11 mouse cellular contexts compared by ENCODE assay signal in the genomic region with DNA sequence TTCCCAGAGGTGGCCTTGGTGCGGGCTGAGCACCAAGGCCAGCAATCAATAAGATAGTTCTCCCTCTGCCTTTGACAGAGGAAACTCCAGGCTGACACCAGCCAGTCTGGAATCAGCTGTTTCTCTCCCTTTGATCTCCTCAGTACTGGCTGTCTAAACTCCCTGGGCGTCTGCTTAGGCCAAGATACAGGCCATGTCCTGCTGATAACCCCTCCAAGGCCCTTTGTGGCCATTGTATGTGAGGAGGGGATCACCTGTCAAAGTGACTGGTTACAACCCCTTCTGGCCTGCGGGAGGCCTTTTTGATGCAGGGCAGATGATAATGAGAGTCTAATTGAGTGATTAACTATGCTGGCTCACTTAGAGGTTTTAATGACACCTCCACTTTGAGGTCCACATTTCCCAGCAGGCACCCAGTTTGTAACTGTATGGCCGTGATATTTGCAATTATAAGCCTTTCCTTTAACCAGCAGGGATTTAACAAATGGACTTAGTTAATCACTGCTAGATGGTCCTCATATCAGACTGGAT.
A peak's percentile ranks its signal among the peaks of the same experiment; 100 is the strongest.
DNase-seq lines count a peak whose midpoint lies in the region; ATAC-seq lines count a peak whose summit lies in the region.
"Had no signal": no experiment of that assay in that cellular context is flagged by ENCODE, and none has a peak within 500 bp of the region (broad histone marks: within the 10 kb centered on the region; RNA-seq: fewer than 3 reads in every experiment).

No protein-coding gene starts in this region.

- DNase-seq in adrenal gland, adult (ENCODE audit: inconsistent age in 2 of 2, low spot score in 1 of 2) = peak; percentile 29 to 49
- no peak for DNase-seq in adrenal gland, adult 2 months
- peak; percentile 90 for DNase-seq in ZHBTc4 (ENCODE audit: low read depth, low spot score)
- DNase-seq in forebrain, embryonic 14.5 days (ENCODE audit: low spot score) = peak; percentile 72
- no peak for DNase-seq in urinary bladder, postnatal 14 days (ENCODE audit: low spot score)
- no peak for DNase-seq in kidney, adult 18-20 months
- no peak for DNase-seq in c-Kit-positive CD71-positive TER-119-positive erythroid progenitor cells, embryonic 14.5 days (ENCODE audit: low spot score)
- DNase-seq: gastrocnemius, postnatal 14 days; heart, postnatal 10 days; kidney, postnatal 14 days had no signal

- no peaks in the 10 kb centered on the region for H3K27me3 ChIP-seq in forebrain, embryonic 14.5 days (replicated peaks; ENCODE audit: control insufficient read depth, insufficient read depth, low read length)
- H3K27me3 ChIP-seq in midbrain, embryonic 15.5 days (replicated peaks) = peaks cover 3% of the 10 kb centered on the region; the same call in 1 of the 2 replicates

- ATAC-seq in forebrain, embryonic 14.5 days = peak; percentile 72; the same call in 1 of the 2 replicates
- peak; percentile 62 for ATAC-seq in midbrain, embryonic 15.5 days (replicated peaks)

- H3K4me3 ChIP-seq in forebrain, embryonic 14.5 days (ENCODE audit: low read depth, low read length) = no peak overlapping the region
- no peak overlapping the region for H3K4me3 ChIP-seq in midbrain, embryonic 15.5 days

- 5% methylated on average over 4 of the region's 4 CpGs for WGBS in forebrain, embryonic 14.5 days
- WGBS in midbrain, embryonic 15.5 days = 11% methylated on average over 4 of the region's 4 CpGs

- no peak overlapping the region for H3K4me2 ChIP-seq in forebrain, embryonic 14.5 days (ENCODE audit: low read length)
- no peak overlapping the region for H3K4me2 ChIP-seq in midbrain, embryonic 15.5 days

- no peak overlapping the region for H3K9ac ChIP-seq in forebrain, embryonic 14.5 days (ENCODE audit: low read length)
- H3K9ac ChIP-seq in midbrain, embryonic 15.5 days = no peak overlapping the region

- H3K9me3 ChIP-seq in forebrain, embryonic 14.5 days (replicated peaks; ENCODE audit: control insufficient read depth, low read length) = no peaks in the 10 kb centered on the region
- no peaks in the 10 kb centered on the region for H3K9me3 ChIP-seq in midbrain, embryonic 15.5 days

- H3K27ac ChIP-seq in forebrain, embryonic 14.5 days (ENCODE audit: low read depth, low read length) = peak overlapping the region; percentile 55; the same call in 1 of the 2 replicates
- H3K27ac ChIP-seq in midbrain, embryonic 15.5 days = 0 out of 2 replicates have a peak overlapping the region, but pooled peaks have one; percentile 2

- peaks cover 17% of the 10 kb centered on the region for H3K4me1 ChIP-seq in forebrain, embryonic 14.5 days (ENCODE audit: control insufficient read depth, insufficient read depth, low read length)
- peaks cover 12% of the 10 kb centered on the region for H3K4me1 ChIP-seq in midbrain, embryonic 15.5 days

- no peaks in the 10 kb centered on the region for H3K36me3 ChIP-seq in forebrain, embryonic 14.5 days (ENCODE audit: control insufficient read depth, insufficient read depth, low read length)
- H3K36me3 ChIP-seq in midbrain, embryonic 15.5 days (replicated peaks) = no peaks in the 10 kb centered on the region

Comparison
In these comparisons a context has a peak if more than half of its experiments do, and no peak if none do; other contexts are left out.
1. DNase-seq: peak in adrenal gland, adult (2 of 2), ZHBTc4 (single experiment) and forebrain, embryonic 14.5 days (single experiment); none in adrenal gland, adult 2 months (single experiment), urinary bladder, postnatal 14 days (single experiment), kidney, adult 18-20 months (single experiment) and c-Kit-positive CD71-positive TER-119-positive erythroid progenitor cells, embryonic 14.5 days (single experiment).